Mouse (Mus musculus): ENCODE results near the gene Nhsl2. TPM values are rescaled to one million over a fixed set of nuclear protein-coding genes. Genes with fewer than 3 reads are reported as not detected.

Gene Nhsl2
- polyA plus RNA-seq, 1 experiment from 2014 or later, result 1.1 TPM

DNA sequence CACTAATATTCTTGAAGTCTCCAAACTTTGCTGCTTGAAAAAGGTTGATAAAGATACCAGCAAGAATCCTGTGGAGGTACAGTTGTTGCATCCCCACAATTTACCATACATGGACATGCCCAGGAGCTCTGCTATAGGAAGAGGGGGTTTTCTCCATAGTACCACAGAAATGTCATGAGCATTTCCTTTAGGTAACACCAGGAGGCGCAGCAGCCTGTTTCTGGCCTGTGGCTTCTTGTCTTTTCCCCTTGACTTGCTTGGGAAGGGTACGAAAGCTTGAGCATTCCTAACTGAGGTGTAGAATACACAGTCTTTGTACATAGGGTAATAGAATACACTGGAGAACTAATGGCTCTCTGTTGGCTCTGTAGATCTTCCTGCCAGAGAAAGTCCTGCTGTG is 132.3 kb downstream of the Nhsl2 start:
- Histone ChIP-seq H3K36me3 (replicated peaks; ENCODE audit: insufficient read depth, low read length) (no peaks in the 10 kb centered on the region), H3K27ac (ENCODE audit: low read depth) (no peak overlapping the region), H3K4me2 (ENCODE audit: low read depth, low read length) (no peak overlapping the region), H3K27me3 (ENCODE audit: insufficient read depth, low read length) (no peaks in the 10 kb centered on the region; the same call in 1 of the 2 replicates), H3K4me3 (ENCODE audit: low read depth, low read length) (no peak overlapping the region), H3K9ac (replicated peaks) (no peak overlapping the region), H3K4me1 (ENCODE audit: insufficient read depth) (no peaks in the 10 kb centered on the region), H3K9me3 (ENCODE audit: low read length) (no peaks in the 10 kb centered on the region)
- 29% methylated on average over 2 of the region's 2 CpGs for WGBS (ENCODE audit: insufficient replicate concordance)
- no peak for ATAC-seq
- no peak for TF ChIP-seq EP300 (IDR thresholded peaks at IDR 0.05; ENCODE audit: low read depth)
- TF ChIP-seq CTCF (IDR thresholded peaks at IDR 0.05; ENCODE audit: low read depth), result peak; percentile 62
- DNase-seq, result peak; percentile 15

DNA sequence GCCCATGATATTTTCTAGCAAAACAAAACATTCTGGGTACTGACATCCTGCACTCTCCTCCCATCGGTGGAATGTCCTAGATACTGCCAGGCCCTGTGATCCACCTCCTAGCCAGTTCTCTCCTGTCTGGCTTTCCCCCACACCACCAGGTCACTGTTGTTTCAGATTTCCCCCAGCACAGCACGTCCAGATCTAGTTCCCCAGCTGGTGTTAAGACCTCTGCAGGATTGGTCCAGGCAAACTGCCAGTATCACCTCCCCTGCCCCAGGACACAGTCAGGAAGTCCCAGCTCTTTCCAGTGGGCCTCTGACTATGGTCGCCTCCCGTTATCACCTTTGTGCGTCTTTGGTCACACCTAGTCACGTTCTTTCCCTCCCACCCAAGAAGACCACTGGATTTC is 134.5 kb downstream of the Nhsl2 start:
- no peaks in the 10 kb centered on the region for H3K4me1 ChIP-seq (ENCODE audit: insufficient read depth)
- H3K4me2 ChIP-seq (ENCODE audit: low read depth, low read length), result no peak overlapping the region
- H3K27ac ChIP-seq (ENCODE audit: low read depth), result no peak overlapping the region
- 58% methylated on average over 6 of the region's 6 CpGs for WGBS (ENCODE audit: insufficient replicate concordance)
- no peak overlapping the region for H3K9ac ChIP-seq (replicated peaks)
- no peaks in the 10 kb centered on the region for H3K9me3 ChIP-seq (ENCODE audit: low read length)
- H3K36me3 ChIP-seq (replicated peaks; ENCODE audit: insufficient read depth, low read length), result no peaks in the 10 kb centered on the region
- H3K27me3 ChIP-seq (ENCODE audit: insufficient read depth, low read length), result peaks cover 3% of the 10 kb centered on the region; the same call in 1 of the 2 replicates
- TF ChIP-seq EP300 (IDR thresholded peaks at IDR 0.05; ENCODE audit: low read depth), result peak; percentile 77
- TF ChIP-seq CTCF (IDR thresholded peaks at IDR 0.05; ENCODE audit: low read depth), result no peak
- DNase-seq (no peak), ATAC-seq (peak; percentile 67)
- H3K4me3 ChIP-seq (ENCODE audit: low read depth, low read length), result no peak overlapping the region

- TF ChIP-seq CTCF (IDR thresholded peaks at IDR 0.05; ENCODE audit: low read depth) (no peak), EP300 (IDR thresholded peaks at IDR 0.05; ENCODE audit: low read depth) (no peak)
- ATAC-seq, result no peak
- no peak overlapping the region for H3K4me2 ChIP-seq (ENCODE audit: low read depth, low read length)
- no peaks in the 10 kb centered on the region for H3K36me3 ChIP-seq (replicated peaks; ENCODE audit: insufficient read depth, low read length)
- no peaks in the 10 kb centered on the region for H3K4me1 ChIP-seq (ENCODE audit: insufficient read depth)
- no peak for DNase-seq
- no peak overlapping the region for H3K4me3 ChIP-seq (ENCODE audit: low read depth, low read length)
- WGBS (ENCODE audit: insufficient replicate concordance), result 49% methylated on average over 9 of the region's 9 CpGs
- no peak overlapping the region for H3K27ac ChIP-seq (ENCODE audit: low read depth)
- H3K9me3 ChIP-seq (ENCODE audit: low read length), result no peaks in the 10 kb centered on the region
- H3K9ac ChIP-seq (replicated peaks), result no peak overlapping the region
- peaks cover 3% of the 10 kb centered on the region; the same call in 1 of the 2 replicates for H3K27me3 ChIP-seq (ENCODE audit: insufficient read depth, low read length)
Measured at GRCm38 (mm10) chrX:101986657-101987367, 137.6 kb downstream of the Nhsl2 start.

GRCm38 (mm10) chrX:101993841-101994571 is 144.8 kb downstream of the Nhsl2 start:
- ATAC-seq (no peak), DNase-seq (no peak)
- Histone ChIP-seq H3K27ac (ENCODE audit: low read depth) (no peak overlapping the region), H3K27me3 (ENCODE audit: insufficient read depth, low read length) (0 out of 2 replicates have a peak, but pooled peaks cover 3% of the 10 kb centered on the region), H3K4me2 (ENCODE audit: low read depth, low read length) (no peak overlapping the region), H3K36me3 (replicated peaks; ENCODE audit: insufficient read depth, low read length) (no peaks in the 10 kb centered on the region), H3K4me3 (ENCODE audit: low read depth, low read length) (no peak overlapping the region), H3K9ac (replicated peaks) (no peak overlapping the region), H3K4me1 (ENCODE audit: insufficient read depth) (no peaks in the 10 kb centered on the region), H3K9me3 (ENCODE audit: low read length) (no peaks in the 10 kb centered on the region)
- WGBS (ENCODE audit: insufficient replicate concordance), result 46% methylated on average over 12 of the region's 12 CpGs
- no peak for TF ChIP-seq EP300 (IDR thresholded peaks at IDR 0.05; ENCODE audit: low read depth)
- no peak for TF ChIP-seq CTCF (IDR thresholded peaks at IDR 0.05; ENCODE audit: low read depth)

DNA sequence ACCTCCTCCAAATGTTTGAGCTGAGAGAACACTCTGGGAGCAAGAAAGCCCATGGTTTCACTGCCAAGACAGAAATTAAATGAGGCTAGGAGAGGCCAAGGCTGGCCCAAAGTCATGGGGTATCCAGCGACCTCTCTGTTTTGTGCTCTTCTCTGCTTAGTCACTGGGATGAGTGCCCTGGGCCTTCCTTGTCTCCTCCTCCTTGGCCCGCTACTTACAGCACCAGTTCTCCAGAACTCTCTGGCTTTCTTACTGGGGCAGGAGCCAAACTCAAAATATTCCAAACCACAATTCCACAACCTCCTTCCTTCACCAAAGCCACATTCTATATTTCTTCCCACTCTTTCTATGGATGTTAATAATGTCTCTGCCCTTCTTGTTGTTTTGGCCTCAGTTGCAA is 147.5 kb downstream of the Nhsl2 start:
- Histone ChIP-seq H3K9me3 (ENCODE audit: low read length) (no peaks in the 10 kb centered on the region), H3K36me3 (replicated peaks; ENCODE audit: insufficient read depth, low read length) (no peaks in the 10 kb centered on the region), H3K27me3 (ENCODE audit: insufficient read depth, low read length) (peaks cover 5% of the 10 kb centered on the region; the same call in 1 of the 2 replicates), H3K9ac (replicated peaks) (no peak overlapping the region), H3K4me2 (ENCODE audit: low read depth, low read length) (no peak overlapping the region), H3K4me3 (ENCODE audit: low read depth, low read length) (no peak overlapping the region), H3K4me1 (ENCODE audit: insufficient read depth) (no peaks in the 10 kb centered on the region), H3K27ac (ENCODE audit: low read depth) (no peak overlapping the region)
- no peak for DNase-seq
- no peak for ATAC-seq
- WGBS (ENCODE audit: insufficient replicate concordance), result 66% methylated on average over 2 of the region's 2 CpGs
- TF ChIP-seq CTCF (IDR thresholded peaks at IDR 0.05; ENCODE audit: low read depth) (no peak), EP300 (IDR thresholded peaks at IDR 0.05; ENCODE audit: low read depth) (no peak)

DNA sequence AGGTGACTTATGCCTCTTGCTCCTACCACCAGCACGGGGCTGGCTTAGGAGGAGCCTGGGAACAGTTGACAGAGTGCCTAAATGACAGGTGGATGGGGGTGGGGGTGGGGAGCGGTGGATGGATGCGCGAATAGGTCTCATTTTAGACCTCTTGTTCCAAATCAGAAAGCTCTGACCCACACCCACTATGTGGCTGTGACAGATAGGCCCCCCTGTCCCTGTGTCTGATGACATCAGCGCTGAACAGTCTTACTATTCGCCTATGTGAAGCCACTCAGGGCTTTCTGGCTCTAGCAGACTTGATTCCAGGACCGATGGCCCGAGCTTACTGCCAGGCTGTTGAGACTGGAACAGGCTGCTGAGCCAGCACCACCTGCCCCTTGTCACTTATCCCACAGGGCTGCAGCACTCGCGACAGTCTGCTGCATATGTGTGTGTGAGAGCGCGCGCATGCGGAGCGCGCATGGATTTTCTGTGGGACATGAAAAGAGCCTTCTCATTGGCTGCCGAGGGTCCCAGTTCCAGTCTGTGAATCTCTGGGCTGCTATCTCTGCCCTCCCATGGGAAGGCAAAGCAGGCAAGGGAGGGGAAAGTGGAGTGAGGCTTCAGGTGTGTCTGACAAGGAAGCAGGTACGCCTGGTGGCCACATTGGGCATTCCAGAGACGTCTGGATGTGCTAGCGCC is 154.6 kb downstream of the Nhsl2 start:
- Histone ChIP-seq H3K9ac (replicated peaks) (no peak overlapping the region), H3K36me3 (replicated peaks; ENCODE audit: insufficient read depth, low read length) (no peaks in the 10 kb centered on the region), H3K4me3 (ENCODE audit: low read depth, low read length) (no peak overlapping the region), H3K4me2 (ENCODE audit: low read depth, low read length) (no peak overlapping the region), H3K9me3 (ENCODE audit: low read length) (no peaks in the 10 kb centered on the region), H3K27me3 (ENCODE audit: insufficient read depth, low read length) (peaks cover 29% of the 10 kb centered on the region), H3K4me1 (ENCODE audit: insufficient read depth) (no peaks in the 10 kb centered on the region), H3K27ac (ENCODE audit: low read depth) (no peak overlapping the region)
- ATAC-seq (no peak), DNase-seq (no peak)
- WGBS (ENCODE audit: insufficient replicate concordance), result 20% methylated on average over 20 of the region's 20 CpGs
- TF ChIP-seq EP300 (IDR thresholded peaks at IDR 0.05; ENCODE audit: low read depth) (no peak), CTCF (IDR thresholded peaks at IDR 0.05; ENCODE audit: low read depth) (no peak)

Measured in liver, postnatal 0 days (tissue).